In genomic region chr1:57774001-57774667, GRCm38 (mm10) we compare ENCODE assay signal across 8 mouse cellular contexts. TPM values are rescaled to one million over a fixed set of nuclear protein-coding genes. Genes with fewer than 3 reads are reported as not detected.
DNase-seq lines count a peak whose midpoint lies in the region; ATAC-seq and TF ChIP-seq lines count a peak whose summit lies in the region.

Gene Spats2l, plus strand, starts transcription at chr1:57774162.

- peak; percentile 54 for ATAC-seq in embryonic facial prominence, embryonic 14.5 days (ENCODE audit: low read depth)
- peak; percentile 33; the same call in 1 of the 2 replicates for ATAC-seq in heart, embryonic 13.5 days (ENCODE audit: extremely low read depth, insufficient number of reproducible peaks, low FRiP score, low TSS enrichment)
- peak; percentile 58 for ATAC-seq in kidney, postnatal 0 days (replicated peaks; ENCODE audit: low FRiP score, low read depth)
- peak; percentile 44; the same call in 1 of the 2 replicates for ATAC-seq in liver, embryonic 12.5 days
- ATAC-seq in neural tube, embryonic 12.5 days (ENCODE audit: low FRiP score, low read depth): peak; percentile 74

- no peaks in the 10 kb centered on the region for H3K9me3 ChIP-seq in embryonic facial prominence, embryonic 14.5 days (ENCODE audit: control insufficient read depth, low read length)
- H3K9me3 ChIP-seq in heart, embryonic 13.5 days: no peaks in the 10 kb centered on the region
- no peaks in the 10 kb centered on the region for H3K9me3 ChIP-seq in kidney, postnatal 0 days (replicated peaks; ENCODE audit: low read length)
- no peaks in the 10 kb centered on the region for H3K9me3 ChIP-seq in liver, embryonic 12.5 days (replicated peaks)
- no peaks in the 10 kb centered on the region for H3K9me3 ChIP-seq in neural tube, embryonic 12.5 days

- peak within 1 kb of the TSS; percentile 96 for H3K27ac ChIP-seq in embryonic facial prominence, embryonic 14.5 days (replicated peaks; ENCODE audit: low read depth, low read length)
- H3K27ac ChIP-seq in heart, embryonic 13.5 days (replicated peaks): peak within 1 kb of the TSS; percentile 97
- peak within 1 kb of the TSS; percentile 96 for H3K27ac ChIP-seq in kidney, postnatal 0 days
- H3K27ac ChIP-seq in liver, embryonic 12.5 days: peak within 1 kb of the TSS; percentile 75
- peak within 1 kb of the TSS; percentile 82 for H3K27ac ChIP-seq in neural tube, embryonic 12.5 days

- TF ChIP-seq CTCF in kidney, postnatal 0 days (IDR thresholded peaks at IDR 0.05; ENCODE audit: low read depth): peak; percentile 53; the same call in 1 of the 2 replicates

- no peaks in the 10 kb centered on the region for H3K27me3 ChIP-seq in embryonic facial prominence, embryonic 14.5 days (replicated peaks; ENCODE audit: control insufficient read depth, insufficient read depth, low read length)
- no peaks in the 10 kb centered on the region for H3K27me3 ChIP-seq in heart, embryonic 13.5 days (replicated peaks)
- no peaks in the 10 kb centered on the region for H3K27me3 ChIP-seq in kidney, postnatal 0 days (ENCODE audit: insufficient read depth, low read length)
- H3K27me3 ChIP-seq in liver, embryonic 12.5 days (replicated peaks): peaks cover 37% of the 10 kb centered on the region
- H3K27me3 ChIP-seq in neural tube, embryonic 12.5 days (replicated peaks): no peaks in the 10 kb centered on the region

- H3K4me3 ChIP-seq in embryonic facial prominence, embryonic 14.5 days (ENCODE audit: low read depth, low read length): peak within 1 kb of the TSS; percentile 70
- peak within 1 kb of the TSS; percentile 91 for H3K4me3 ChIP-seq in heart, embryonic 13.5 days
- peak within 1 kb of the TSS; percentile 94 for H3K4me3 ChIP-seq in kidney, postnatal 0 days (replicated peaks; ENCODE audit: low read depth, low read length)
- peak within 1 kb of the TSS; percentile 61 for H3K4me3 ChIP-seq in liver, embryonic 12.5 days
- peak within 1 kb of the TSS; percentile 82 for H3K4me3 ChIP-seq in neural tube, embryonic 12.5 days

- H3K4me1 ChIP-seq in embryonic facial prominence, embryonic 14.5 days (ENCODE audit: control insufficient read depth, insufficient read depth, low read length): peaks cover 7% of the 10 kb centered on the region; the same call in 1 of the 2 replicates
- peaks cover 5% of the 10 kb centered on the region; the same call in 1 of the 2 replicates for H3K4me1 ChIP-seq in heart, embryonic 13.5 days
- H3K4me1 ChIP-seq in kidney, postnatal 0 days (replicated peaks; ENCODE audit: insufficient read depth, low read length): no peaks in the 10 kb centered on the region
- H3K4me1 ChIP-seq in liver, embryonic 12.5 days: no peaks in the 10 kb centered on the region
- H3K4me1 ChIP-seq in neural tube, embryonic 12.5 days: no peaks in the 10 kb centered on the region

- peak within 1 kb of the TSS; percentile 90 for H3K9ac ChIP-seq in embryonic facial prominence, embryonic 14.5 days (ENCODE audit: low read depth, low read length)
- peak within 1 kb of the TSS; percentile 96 for H3K9ac ChIP-seq in heart, embryonic 13.5 days
- H3K9ac ChIP-seq in kidney, postnatal 0 days (ENCODE audit: low read depth, low read length): peak within 1 kb of the TSS; percentile 95
- H3K9ac ChIP-seq in liver, embryonic 12.5 days: peak within 1 kb of the TSS; percentile 69
- H3K9ac ChIP-seq in neural tube, embryonic 12.5 days: peak within 1 kb of the TSS; percentile 92

- under 1% methylated on average over 22 of the region's 22 CpGs for WGBS in embryonic facial prominence, embryonic 14.5 days
- under 1% methylated on average over 22 of the region's 22 CpGs for WGBS in heart, embryonic 13.5 days
- WGBS in kidney, postnatal 0 days: under 1% methylated on average over 22 of the region's 22 CpGs
- WGBS in liver, embryonic 12.5 days (ENCODE audit: insufficient replicate concordance): under 1% methylated on average over 22 of the region's 22 CpGs
- under 1% methylated on average over 22 of the region's 22 CpGs for WGBS in neural tube, embryonic 12.5 days

- peak within 1 kb of the TSS; percentile 81 for H3K4me2 ChIP-seq in embryonic facial prominence, embryonic 14.5 days (ENCODE audit: low read depth, low read length)
- H3K4me2 ChIP-seq in heart, embryonic 13.5 days: peak within 1 kb of the TSS; percentile 86
- peak within 1 kb of the TSS; percentile 80 for H3K4me2 ChIP-seq in kidney, postnatal 0 days (ENCODE audit: low read length)
- H3K4me2 ChIP-seq in liver, embryonic 12.5 days: peak within 1 kb of the TSS; percentile 71
- H3K4me2 ChIP-seq in neural tube, embryonic 12.5 days (replicated peaks): peak within 1 kb of the TSS; percentile 71

- peak; percentile 0 for DNase-seq in cerebellum, adult 11 months
- no peak for DNase-seq in cerebellum, adult 11-12 months
- DNase-seq in embryonic facial prominence, embryonic 14.5 days (ENCODE audit: low spot score): peak; percentile 85
- peak; percentile 86 for DNase-seq in kidney, postnatal 0 days (ENCODE audit: low spot score)
- DNase-seq in thymus, postnatal 4 days: peak; percentile 31

- H3K36me3 ChIP-seq in embryonic facial prominence, embryonic 14.5 days (ENCODE audit: control insufficient read depth, insufficient read depth, low read length): no peaks in the 10 kb centered on the region
- H3K36me3 ChIP-seq in heart, embryonic 13.5 days: no peaks in the 10 kb centered on the region
- no peaks in the 10 kb centered on the region for H3K36me3 ChIP-seq in kidney, postnatal 0 days (ENCODE audit: insufficient read depth, low read length)
- H3K36me3 ChIP-seq in liver, embryonic 12.5 days: no peaks in the 10 kb centered on the region
- no peaks in the 10 kb centered on the region for H3K36me3 ChIP-seq in neural tube, embryonic 12.5 days

RNA-seq across cellular contexts. Expression of gene Spats2l, which starts in this region (rescaled TPM):
- 160 and 181 TPM in 2 replicates for polyA plus RNA-seq in embryonic facial prominence, embryonic 14.5 days (2014; fragmentation: Nextera tagmentation; extraction: Ambion mirVana)
- 49.5 and 52.1 TPM in 2 replicates for polyA plus RNA-seq in heart, embryonic 13.5 days (2015; fragmentation: Nextera tagmentation; extraction: Ambion mirVana)
- 69.5 and 70.6 TPM in 2 replicates for polyA plus RNA-seq in kidney, postnatal 0 days (2015; fragmentation: Nextera tagmentation; extraction: Ambion mirVana)
- polyA plus RNA-seq in liver, embryonic 12.5 days (2016; fragmentation: Nextera tagmentation; extraction: Ambion mirVana): 9.9 and 12.5 TPM in 2 replicates
- 38.1 and 41.2 TPM in 2 replicates for polyA plus RNA-seq in neural tube, embryonic 12.5 days (2016; fragmentation: Nextera tagmentation; extraction: Ambion mirVana)
